18 mouse cellular contexts compared by ENCODE assay signal in genomic region chr1:170515455-170515854, GRCm38 (mm10).
"Had no signal": no experiment of that assay in that cellular context is flagged by ENCODE, and none has a peak within 500 bp of the region (broad histone marks: within the 10 kb centered on the region; RNA-seq: fewer than 3 reads in every experiment).

No protein-coding gene starts in this region.

- H3K4me3 ChIP-seq: hindbrain, embryonic 15.5 days; left cerebral cortex, adult 2 months; lung, embryonic 15.5 days; megakaryocyte, embryonic 14.5 days; midbrain, embryonic 10.5 days; midbrain, embryonic 15.5 days; neural tube, embryonic 12.5 days; neural tube, embryonic 15.5 days; stomach, embryonic 15.5 days had no signal

- H3K9ac ChIP-seq: hindbrain, embryonic 15.5 days; lung, embryonic 15.5 days; midbrain, embryonic 15.5 days; neural tube, embryonic 12.5 days; neural tube, embryonic 15.5 days; stomach, embryonic 15.5 days had no signal

- DNase-seq: kidney, postnatal 4 days; layer of hippocampus, postnatal 36 days; lung, adult 18-20 months; lung, postnatal 10 days; lung, postnatal 36 days; retina, postnatal 1 day; right cerebral cortex, postnatal 25 days; spleen, adult 18-20 months; thymus, postnatal 25 days had no signal

- H3K27ac ChIP-seq: hindbrain, embryonic 15.5 days; left cerebral cortex, adult 2 months; lung, embryonic 15.5 days; midbrain, embryonic 10.5 days; midbrain, embryonic 15.5 days; neural tube, embryonic 12.5 days; neural tube, embryonic 15.5 days; stomach, embryonic 15.5 days had no signal

- H3K9me3 ChIP-seq: lung, embryonic 15.5 days; midbrain, embryonic 15.5 days; neural tube, embryonic 15.5 days; stomach, embryonic 15.5 days had no signal

- ATAC-seq: midbrain, embryonic 15.5 days had no signal

- H3K27me3 ChIP-seq: hindbrain, embryonic 15.5 days; lung, embryonic 15.5 days; megakaryocyte, embryonic 14.5 days; midbrain, embryonic 15.5 days; neural tube, embryonic 12.5 days; neural tube, embryonic 15.5 days; stomach, embryonic 15.5 days had no signal

- H3K4me2 ChIP-seq: hindbrain, embryonic 15.5 days; lung, embryonic 15.5 days; midbrain, embryonic 15.5 days; neural tube, embryonic 12.5 days; neural tube, embryonic 15.5 days; stomach, embryonic 15.5 days had no signal

- H3K36me3 ChIP-seq: hindbrain, embryonic 15.5 days; lung, embryonic 15.5 days; midbrain, embryonic 10.5 days; midbrain, embryonic 15.5 days; neural tube, embryonic 15.5 days; stomach, embryonic 15.5 days had no signal

- H3K4me1 ChIP-seq: lung, embryonic 15.5 days; stomach, embryonic 15.5 days had no signal
